15 mouse cellular contexts compared by ENCODE assay signal in genomic region chr1:182571148-182571547, GRCm38 (mm10). TPM values are rescaled to one million over a fixed set of nuclear protein-coding genes. Genes with fewer than 3 reads are reported as not detected.
DNase-seq lines count a peak whose midpoint lies in the region; ATAC-seq and TF ChIP-seq lines count a peak whose summit lies in the region.
"Had no signal": no experiment of that assay in that cellular context is flagged by ENCODE, and none has a peak within 500 bp of the region (broad histone marks: within the 10 kb centered on the region; RNA-seq: fewer than 3 reads in every experiment).

No protein-coding gene starts in this region.

- no peaks in the 10 kb centered on the region; the same call in 1 of the 2 replicates for H3K4me1 ChIP-seq in heart, embryonic 16.5 days (ENCODE audit: control insufficient read depth, insufficient read depth, low read length)
- H3K4me1 ChIP-seq in liver, postnatal 0 days (ENCODE audit: insufficient read depth): peaks cover 2% of the 10 kb centered on the region; the same call in 1 of the 2 replicates

- intact Hi-C loops in heart, postnatal 36 days (cut with DNase I): no loop called here

- DNase-seq in heart, postnatal 36 days: no peak
- no peak for DNase-seq in liver, postnatal 0 days
- no peak for DNase-seq in liver
- DNase-seq in adrenal gland, postnatal 14 days: peak; percentile 55
- DNase-seq in lung, postnatal 36 days: peak; percentile 42
- DNase-seq in yolk sac, embryonic 10.5 days (ENCODE audit: low spot score): no peak
- DNase-seq: cerebellum, adult 11-12 months; thymus, adult 2 months had no signal

- TF ChIP-seq EP300 in liver, postnatal 0 days (IDR thresholded peaks at IDR 0.05; ENCODE audit: low read depth): peak; percentile 31; the same call in 1 of the 2 replicates

- ATAC-seq in heart, embryonic 16.5 days (replicated peaks; ENCODE audit: extremely low read depth, insufficient read depth, low FRiP score): peak; percentile 73
- no peak for ATAC-seq in liver, postnatal 0 days
- ATAC-seq: CD4-positive, CD25-positive, alpha-beta regulatory T cell, adult 4 months had no signal

- H3K27me3 ChIP-seq in heart, embryonic 16.5 days (ENCODE audit: control insufficient read depth, insufficient read depth, low read length): no peaks in the 10 kb centered on the region
- H3K27me3 ChIP-seq in liver, postnatal 0 days (ENCODE audit: insufficient read depth, low read length): no peaks in the 10 kb centered on the region

- no peak overlapping the region for H3K4me3 ChIP-seq in heart, embryonic 16.5 days (ENCODE audit: low read length)
- H3K4me3 ChIP-seq in liver, postnatal 0 days (ENCODE audit: low read depth, low read length): no peak overlapping the region
- H3K4me3 ChIP-seq: hindbrain, embryonic 15.5 days had no signal

- 30% methylated on average over 3 of the region's 3 CpGs for WGBS in heart, embryonic 16.5 days
- WGBS in liver, postnatal 0 days (ENCODE audit: insufficient replicate concordance): 74% methylated on average over 3 of the region's 3 CpGs

- H3K9me3 ChIP-seq in heart, embryonic 16.5 days (replicated peaks; ENCODE audit: control insufficient read depth, low read length): no peaks in the 10 kb centered on the region
- H3K9me3 ChIP-seq in liver, postnatal 0 days (ENCODE audit: low read length): no peaks in the 10 kb centered on the region
- H3K9me3 ChIP-seq: hindbrain, embryonic 15.5 days had no signal

- H3K27ac ChIP-seq in heart, embryonic 16.5 days (ENCODE audit: low read length): no peak overlapping the region
- no peak overlapping the region for H3K27ac ChIP-seq in liver, postnatal 0 days (ENCODE audit: low read depth)
- H3K27ac ChIP-seq: hindbrain, embryonic 15.5 days; liver, embryonic 14.5 days had no signal

- no peaks in the 10 kb centered on the region for H3K36me3 ChIP-seq in heart, embryonic 16.5 days (ENCODE audit: control insufficient read depth, insufficient read depth)
- no peaks in the 10 kb centered on the region for H3K36me3 ChIP-seq in liver, postnatal 0 days (replicated peaks; ENCODE audit: insufficient read depth, low read length)
- H3K36me3 ChIP-seq: hindbrain, embryonic 15.5 days had no signal

- H3K4me2 ChIP-seq in heart, embryonic 16.5 days (ENCODE audit: low read depth, low read length): no peak overlapping the region
- H3K4me2 ChIP-seq in liver, postnatal 0 days (ENCODE audit: low read depth, low read length): no peak overlapping the region
- H3K4me2 ChIP-seq: hindbrain, embryonic 15.5 days had no signal

- no peak overlapping the region for H3K9ac ChIP-seq in heart, embryonic 16.5 days (ENCODE audit: low read length)
- no peak overlapping the region for H3K9ac ChIP-seq in liver, postnatal 0 days (replicated peaks)
- H3K9ac ChIP-seq: hindbrain, embryonic 15.5 days; liver, embryonic 14.5 days had no signal

- no peak for TF ChIP-seq CTCF in liver, postnatal 0 days (IDR thresholded peaks at IDR 0.05; ENCODE audit: low read depth)

RNA-seq across cellular contexts. Expression of gene Capn8, which starts 6.3 kb away (rescaled TPM):
- polyA plus RNA-seq in heart, embryonic 16.5 days (2015; fragmentation: Nextera tagmentation; extraction: Ambion mirVana): not detected in 2 replicates
- total RNA-seq in heart, postnatal 36 days (2021): not detected
- polyA plus RNA-seq in liver, postnatal 0 days (2015; fragmentation: Nextera tagmentation; extraction: Ambion mirVana): 0.06 TPM in 1 of 2 replicates, not detected in the other
- 0.15 TPM in 1 of 2 replicates, not detected in the other for total RNA-seq in adrenal gland, postnatal 14 days (2021)
- total RNA-seq: layer of hippocampus, adult 8-10 months; left cerebral cortex, postnatal 10 days; megakaryocyte-erythroid progenitor cell, adult 5-6 weeks had no signal
- polyA plus RNA-seq: CD4-positive, CD25-positive, alpha-beta regulatory T cell, adult 4 months; hindbrain, embryonic 15.5 days had no signal

RNA-seq across cellular contexts. Expression of gene Capn2, which starts 53.7 kb away (rescaled TPM):
- 91.1 and 91.7 TPM in 2 replicates for polyA plus RNA-seq in heart, embryonic 16.5 days (2015; fragmentation: Nextera tagmentation; extraction: Ambion mirVana)
- 10 to 100 TPM; 58.7 to 79.0 TPM for total RNA-seq in heart, postnatal 36 days (2021)
- 20.6 and 23.6 TPM in 2 replicates for polyA plus RNA-seq in liver, postnatal 0 days (2015; fragmentation: Nextera tagmentation; extraction: Ambion mirVana)
- 72.2 and 78.0 TPM in 2 replicates for total RNA-seq in adrenal gland, postnatal 14 days (2021)

Comparison
In these comparisons a context has a peak if more than half of its experiments do, and no peak if none do; other contexts are left out.
1. DNase-seq: peak in adrenal gland, postnatal 14 days (single experiment) and lung, postnatal 36 days (single experiment); none in heart, postnatal 36 days (0 of 2), liver, postnatal 0 days (single experiment), liver (single experiment) and yolk sac, embryonic 10.5 days (single experiment).